Mouse (Mus musculus) thymus, postnatal 4 days (tissue): ENCODE measurements at regions not wholly inside any gene's neighbourhood (a gene's known extent, or its start where the extent isn't known, plus 50 kb on each side); places are given as distances from the start of the nearest gene placed in this dataset.

Source experiments
- DNase-seq: peaks from one replicate; pipeline ENCODE4 v3.0.0; 2021

- no peak for DNase-seq
These were observed 179.8 kb upstream of the Plxnc1 start for GRCm38 (mm10) chr10:95124476-95124875.

- DNase-seq, result no peak
These were observed 175.4 kb upstream of the Plxnc1 start for GRCm38 (mm10) chr10:95120007-95120406.

- DNase-seq, result peak; percentile 18
These were observed 174.2 kb upstream of the Plxnc1 start for GRCm38 (mm10) chr10:95118786-95119351.

- no peak for DNase-seq
These were observed 173.1 kb upstream of the Plxnc1 start for GRCm38 (mm10) chr10:95117731-95118212.

- no peak for DNase-seq
These were observed 172.6 kb upstream of the Plxnc1 start for GRCm38 (mm10) chr10:95117041-95117730.

- no peak for DNase-seq
These were observed 172.0 kb upstream of the Plxnc1 start for GRCm38 (mm10) chr10:95116579-95117011.

- no peak for DNase-seq
These were observed 168.3 kb upstream of the Plxnc1 start for GRCm38 (mm10) chr10:95112837-95113388.

- DNase-seq, result peak; percentile 19
These were observed 167.7 kb upstream of the Plxnc1 start for GRCm38 (mm10) chr10:95112231-95112774.

- no peak for DNase-seq
These were observed 166.2 kb upstream of the Plxnc1 start for GRCm38 (mm10) chr10:95110786-95111185.

GRCm38 (mm10) chr10:95109576-95109975 lies 164.9 kb upstream of the Plxnc1 start:
- no peak for DNase-seq

- no peak for DNase-seq
These were observed 163.1 kb upstream of the Plxnc1 start for GRCm38 (mm10) chr10:95107532-95108251.

GRCm38 (mm10) chr10:95103808-95104207 lies 159.2 kb upstream of the Plxnc1 start:
- no peak for DNase-seq

GRCm38 (mm10) chr10:95102981-95103380 lies 158.3 kb upstream of the Plxnc1 start:
- DNase-seq, result no peak

- no peak for DNase-seq
These were observed 155.3 kb upstream of the Plxnc1 start for GRCm38 (mm10) chr10:95099906-95100305.

GRCm38 (mm10) chr10:95095847-95096246 lies 151.2 kb upstream of the Plxnc1 start:
- DNase-seq, result no peak

GRCm38 (mm10) chr10:95094771-95095170 lies 150.1 kb upstream of the Plxnc1 start:
- DNase-seq, result no peak

GRCm38 (mm10) chr10:95093266-95093665 lies 148.6 kb upstream of the Plxnc1 start:
- DNase-seq, result no peak

- no peak for DNase-seq
These were observed 146.5 kb upstream of the Plxnc1 start for GRCm38 (mm10) chr10:95091086-95091485.

GRCm38 (mm10) chr10:95090641-95091040 lies 146.0 kb upstream of the Plxnc1 start:
- no peak for DNase-seq

GRCm38 (mm10) chr10:95090035-95090434 lies 145.4 kb upstream of the Plxnc1 start:
- DNase-seq, result no peak

GRCm38 (mm10) chr10:95087864-95088570 lies 143.4 kb upstream of the Plxnc1 start:
- peak; percentile 40 for DNase-seq

- no peak for DNase-seq
These were observed 142.1 kb upstream of the Plxnc1 start for GRCm38 (mm10) chr10:95086755-95087154.
